Mouse (Mus musculus) skeletal muscle tissue, adult 2 months (tissue): ENCODE results near the gene Tas1r3.
A peak's percentile ranks its signal among the peaks of the same experiment; 100 is the strongest.

Experiments
- DNase-seq: peaks from one replicate; pipeline ENCODE4 v3.0.0-alpha.2; 2012; ENCODE audit warnings: low read depth, low spot score

Gene Tas1r3

GRCm38 (mm10) chr4:155841651-155842270, 21.4 kb downstream of the Tas1r3 start:
- no peak for DNase-seq

DNA sequence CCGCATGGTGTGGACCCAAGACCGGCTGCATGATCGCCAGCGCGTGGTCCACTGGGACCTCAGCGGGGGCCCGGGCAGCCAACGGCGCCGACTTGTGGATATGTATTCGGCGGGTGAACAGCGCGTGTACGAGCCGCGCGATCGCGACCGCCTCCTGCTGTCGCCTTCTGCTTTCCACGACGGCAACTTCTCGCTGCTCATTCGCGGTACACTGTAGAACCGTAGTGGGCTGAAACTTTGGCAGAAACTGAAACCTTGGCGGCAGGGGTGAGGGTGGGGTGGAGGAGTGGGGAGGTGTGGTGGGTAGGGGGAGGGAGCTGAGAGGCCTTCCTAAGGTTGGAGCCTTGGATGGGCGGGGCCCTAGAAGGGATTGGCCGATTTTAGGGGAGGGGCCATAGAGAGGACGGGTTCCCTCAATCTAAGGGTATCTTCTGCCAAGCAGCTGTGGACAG, 22.1 kb downstream of the Tas1r3 start:
- peak; percentile 61 for DNase-seq

- DNase-seq = peak; percentile 76
Measured at GRCm38 (mm10) chr4:155840076-155841002, 22.8 kb downstream of the Tas1r3 start.

DNA sequence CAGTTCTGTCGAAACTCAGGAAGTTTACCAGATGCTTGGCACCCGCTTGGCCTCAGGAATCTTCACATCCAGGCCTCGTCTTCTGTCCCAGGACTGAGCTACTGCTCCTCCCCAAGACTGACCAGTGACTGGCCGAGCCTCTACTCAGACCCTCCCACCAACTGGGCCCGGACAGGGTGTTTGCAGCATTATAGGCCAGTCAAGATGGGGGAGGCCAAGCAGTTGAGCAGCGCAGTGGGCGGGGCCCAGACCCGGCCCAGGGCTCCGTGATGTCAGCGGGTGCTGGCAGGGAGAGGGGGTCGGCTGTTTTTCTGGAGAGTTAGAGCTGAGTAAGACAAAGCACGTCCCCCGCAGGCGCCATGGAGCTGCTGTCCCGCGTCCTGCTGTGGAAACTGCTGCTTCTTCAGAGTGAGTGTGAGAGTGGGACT, 23.7 kb downstream of the Tas1r3 start, which contains the start of gene Mxra8:
Mxra8 (plus strand) TSS at position 198 of the 428 bp plus-strand sequence.
- DNase-seq = peak; percentile 94

DNA sequence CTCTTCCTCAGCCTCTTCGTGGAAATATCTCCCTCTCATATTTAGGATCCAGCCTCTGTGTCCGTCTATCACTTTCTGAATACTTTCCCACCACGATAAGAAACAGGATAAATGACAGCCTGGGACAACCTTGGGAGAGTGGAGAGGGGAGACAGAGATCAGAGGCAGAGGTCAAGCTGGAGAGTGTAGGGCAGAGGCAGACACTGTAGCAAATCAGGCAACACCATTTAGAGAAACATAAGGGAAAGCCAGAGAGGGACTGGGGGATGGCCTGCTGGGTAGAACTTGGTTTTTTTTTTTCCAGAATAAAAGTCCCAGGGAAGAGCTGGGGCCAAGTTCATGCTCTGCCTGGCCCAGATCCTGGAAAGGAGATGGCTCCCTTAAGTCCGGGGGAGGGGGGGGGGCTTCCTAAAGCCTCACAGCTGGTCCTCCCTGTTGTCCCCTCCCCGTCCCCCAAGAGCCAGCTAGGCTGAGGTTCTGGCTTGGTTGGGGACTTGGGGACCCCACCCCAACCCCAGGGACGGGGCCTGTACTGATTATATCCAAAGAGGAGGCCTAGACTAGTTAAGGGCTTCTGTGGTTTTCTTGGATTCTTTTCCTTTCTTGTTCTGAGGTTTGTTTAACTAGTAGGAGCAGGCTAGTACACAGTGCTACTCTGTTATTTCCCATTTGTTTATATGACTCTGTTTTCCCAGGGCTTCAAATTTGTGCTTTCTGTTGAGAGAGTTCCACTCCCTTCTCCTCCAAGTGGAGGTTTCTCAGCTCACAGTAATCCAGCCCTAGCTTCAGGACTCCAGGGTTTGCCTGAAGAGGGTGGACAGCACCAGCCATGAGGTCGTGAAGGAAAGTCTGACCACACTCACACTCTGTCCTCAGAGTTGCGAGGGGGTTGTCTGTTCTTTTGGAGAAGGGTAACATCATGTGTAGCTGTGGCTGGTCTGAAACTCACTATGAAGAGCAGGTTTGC, 24.7 kb downstream of the Tas1r3 start:
- peak; percentile 80 for DNase-seq

DNA sequence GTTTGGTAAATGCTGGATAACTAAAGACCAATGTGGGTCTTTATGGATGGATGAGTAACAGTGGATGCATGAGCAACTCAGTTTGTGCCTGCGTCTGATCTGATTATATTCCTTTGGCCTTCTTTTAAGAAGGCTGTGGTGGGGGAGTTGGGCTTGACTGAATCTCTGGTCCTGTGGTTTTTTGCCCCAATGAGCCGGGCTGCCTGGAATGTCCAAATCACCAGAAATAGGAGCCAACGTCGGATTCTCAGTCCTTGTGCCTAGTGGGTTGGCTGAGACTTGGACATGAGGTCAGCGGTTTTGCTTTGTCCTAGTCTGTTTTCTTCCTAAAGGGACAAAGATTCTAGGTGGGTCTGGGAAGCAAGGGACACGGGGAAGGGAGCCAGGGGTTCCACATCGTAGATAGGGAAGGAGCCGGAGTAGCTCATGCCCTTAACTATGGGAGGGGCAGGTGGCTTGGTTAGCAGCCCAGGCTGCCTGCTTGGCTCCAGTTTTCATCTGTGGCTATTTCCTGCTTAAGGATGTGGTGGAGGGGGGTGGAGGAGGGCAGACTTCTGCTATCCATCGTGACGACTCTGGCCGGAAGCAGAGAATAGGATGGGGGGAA, 25.7 kb downstream of the Tas1r3 start:
- peak; percentile 77 for DNase-seq

DNA sequence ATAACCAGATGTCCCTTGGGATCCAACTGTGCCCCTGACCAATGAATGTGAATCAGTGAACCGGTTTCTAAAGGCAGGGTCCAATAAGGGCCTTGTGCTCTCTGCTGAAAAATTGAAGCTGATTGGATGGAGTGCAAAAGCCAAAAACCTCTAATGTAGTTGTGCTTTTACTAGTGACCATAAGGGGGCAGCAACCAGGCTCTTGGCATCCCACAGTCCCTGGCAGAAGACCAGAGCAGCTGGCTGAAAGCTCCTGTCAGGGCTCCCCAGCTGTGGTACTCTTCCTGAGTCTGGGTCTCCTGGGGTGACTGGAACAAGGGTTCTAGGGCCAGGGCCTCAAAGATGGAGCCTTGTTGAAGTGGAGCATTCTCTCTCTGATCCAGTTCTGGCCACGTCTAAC, 29.3 kb downstream of the Tas1r3 start:
- DNase-seq = peak; percentile 88

GRCm38 (mm10) chr4:155833234-155833633, 29.9 kb downstream of the Tas1r3 start:
- DNase-seq = no peak

- no peak for DNase-seq
Measured at GRCm38 (mm10) chr4:155832321-155832720, 30.8 kb downstream of the Tas1r3 start.

DNA sequence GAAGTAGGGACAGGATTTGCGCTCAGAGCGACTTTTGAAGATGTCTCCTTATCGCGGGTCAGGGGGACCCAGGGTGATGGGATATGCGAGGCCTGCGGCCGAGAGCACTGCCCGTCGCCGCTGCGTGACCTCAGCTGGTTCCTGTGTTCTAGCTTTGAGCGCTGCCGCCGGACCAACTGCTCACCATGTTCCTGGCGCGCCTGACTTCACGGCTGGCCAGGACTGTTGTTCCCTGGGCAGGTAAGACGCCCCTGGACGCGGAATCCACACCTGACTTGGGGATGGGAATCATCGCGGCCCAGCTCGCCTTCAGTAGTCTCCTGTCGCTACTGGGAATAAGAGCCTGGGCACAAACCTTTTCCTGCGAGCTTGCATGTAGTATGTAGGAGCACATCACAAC, 31.3 kb downstream of the Tas1r3 start:
- DNase-seq = no peak

DNA sequence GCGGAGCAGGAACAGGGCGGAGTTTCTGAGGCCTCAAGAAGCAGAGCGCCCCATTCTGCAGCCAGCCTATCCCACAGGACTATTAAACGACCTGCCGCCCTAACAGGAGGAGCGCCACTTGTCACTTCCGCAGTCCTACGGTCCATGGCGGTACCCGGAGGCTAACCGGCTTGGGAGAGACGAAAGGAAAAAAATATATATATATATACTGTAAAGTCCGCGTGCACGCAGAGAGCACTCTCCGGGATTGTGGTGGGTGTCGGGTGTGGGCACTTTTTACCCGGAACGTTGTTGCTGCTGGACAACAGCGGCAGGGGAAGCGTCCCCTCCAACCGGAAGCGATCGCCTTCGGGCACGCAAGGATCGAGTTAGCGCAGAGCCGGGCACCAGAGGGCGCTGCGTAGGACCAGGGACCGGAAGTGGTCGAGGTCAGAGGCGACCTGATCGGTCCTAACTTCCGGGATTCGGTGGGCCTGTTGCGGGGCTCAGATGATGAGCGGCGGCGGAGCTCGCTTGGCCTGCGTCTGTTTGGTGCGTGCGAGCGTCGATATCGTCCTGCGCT, 31.9 kb downstream of the Tas1r3 start, which contains the start of gene Aurkaip1:
Aurkaip1 (plus strand) TSS at position 68 of the 562 bp plus-strand sequence.
- peak; percentile 92 for DNase-seq

GRCm38 (mm10) chr4:155830596-155830995, 32.6 kb downstream of the Tas1r3 start:
- no peak for DNase-seq

GRCm38 (mm10) chr4:155829866-155830265, 33.3 kb downstream of the Tas1r3 start:
- DNase-seq = no peak

GRCm38 (mm10) chr4:155823443-155823842, 39.7 kb downstream of the Tas1r3 start:
- DNase-seq = no peak

- no peak for DNase-seq
Measured at GRCm38 (mm10) chr4:155821025-155821424, 42.1 kb downstream of the Tas1r3 start.

DNA sequence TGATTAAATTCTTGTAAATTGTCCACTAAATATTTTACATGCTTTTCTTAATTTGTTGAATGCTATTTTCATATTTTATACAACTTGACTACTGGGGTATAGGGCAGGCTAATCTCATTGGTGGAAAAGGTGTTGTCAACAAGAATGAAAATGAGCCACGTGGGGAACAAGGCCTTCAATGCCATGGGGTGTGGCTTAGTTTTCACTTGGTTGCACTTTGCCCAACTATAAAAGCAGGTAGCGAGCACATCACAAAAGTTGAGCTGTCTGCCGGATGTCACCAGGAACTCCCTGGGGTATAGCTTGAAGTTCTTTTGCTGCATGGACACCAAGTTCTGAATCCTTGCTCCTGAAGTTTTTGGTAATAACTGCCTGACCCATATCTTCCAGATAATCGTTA, 45.6 kb downstream of the Tas1r3 start:
- DNase-seq = no peak

DNA sequence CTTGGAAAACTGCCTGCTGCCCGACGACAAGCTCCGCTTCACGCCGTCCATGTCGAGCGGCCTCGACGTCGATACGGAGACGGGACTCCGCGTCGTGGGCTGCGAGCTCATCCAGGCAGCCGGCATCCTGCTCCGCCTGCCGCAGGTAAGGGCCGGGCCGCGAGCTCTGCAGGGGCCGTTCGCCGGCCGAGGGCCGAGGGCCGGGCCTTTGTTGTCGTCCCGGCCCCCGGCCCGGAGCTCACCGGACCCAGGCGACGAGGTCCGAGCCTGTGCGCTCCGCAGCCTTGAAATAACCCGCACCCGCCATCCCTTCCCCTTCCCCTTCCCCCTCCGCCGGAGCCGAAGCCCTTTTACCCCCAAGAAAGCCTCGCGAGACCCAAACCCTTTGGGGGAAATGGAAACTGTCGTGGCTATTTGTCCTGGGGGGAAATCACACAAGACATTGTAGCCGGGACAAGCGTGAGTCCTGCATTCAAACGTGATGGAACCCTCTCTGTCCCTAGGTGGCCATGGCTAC, 50.4 kb downstream of the Tas1r3 start:
- DNase-seq = no peak

DNA sequence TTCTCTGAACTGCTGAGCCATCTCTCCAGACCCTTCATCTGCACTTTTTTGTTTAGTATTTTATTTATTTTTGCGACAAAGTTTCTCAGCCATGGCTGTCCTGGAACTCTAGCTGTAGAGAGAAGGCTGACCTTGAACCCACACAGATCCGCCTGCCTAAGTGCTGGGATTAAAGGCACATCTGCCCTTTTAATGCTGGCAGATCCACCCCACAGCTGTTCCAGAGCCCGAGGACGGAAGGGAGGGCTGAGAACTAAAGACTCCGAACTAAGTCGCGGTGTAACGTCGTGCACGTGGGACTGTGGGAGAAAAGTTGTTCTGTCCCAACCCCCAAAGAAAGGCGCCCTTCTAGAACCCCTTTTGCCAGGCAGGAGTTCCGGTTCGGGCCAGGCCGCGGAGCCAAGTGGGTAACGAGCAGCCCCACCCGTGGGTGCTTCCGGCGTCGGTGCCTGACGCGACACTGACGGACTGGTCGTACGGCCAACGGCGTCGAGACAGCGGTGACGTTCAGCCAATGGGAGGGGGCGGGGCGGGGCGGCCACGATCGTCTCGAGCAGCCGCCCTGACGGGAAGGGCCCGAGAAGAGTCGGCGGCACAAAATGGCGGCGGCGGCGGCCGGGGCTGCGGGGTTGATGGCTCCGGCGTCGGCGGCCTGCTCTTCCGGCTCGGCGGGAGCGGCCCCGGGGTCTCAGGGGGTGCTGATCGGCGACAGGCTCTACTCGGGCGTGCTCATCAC, 51.1 kb downstream of the Tas1r3 start, which contains the start of gene Ccnl2:
Ccnl2 (plus strand) TSS at position 561 of the 736 bp plus-strand sequence.
- peak; percentile 97 for DNase-seq
